Mouse (Mus musculus): Measurements from ENCODE around the gene Lrmp. TPM values are rescaled to one million over a fixed set of nuclear protein-coding genes. Genes with fewer than 3 reads are reported as not detected.

Gene Lrmp
- total RNA-seq (2023) = 108 TPM

GRCm38 (mm10) chr6:145115476-145116097, at the start of gene Lrmp:
TSS of gene Lrmp (plus strand) at chr6:145115653.

GRCm38 (mm10) chr6:145075548-145076224, 39.8 kb upstream of the Lrmp start, which contains the start of gene Bcat1:
TSS of gene Bcat1 (minus strand) at chr6:145076184.

GRCm38 (mm10) chr6:145210816-145211338, 95.4 kb downstream of the Lrmp start, which contains the start of the genes Casc1 and Etfrf1:
TSS of gene Casc1 (minus strand) at chr6:145211005.
TSS of gene Etfrf1 (plus strand) at chr6:145211134.

Other genes starting within 250 kb of the Lrmp start
- 1.0 TPM for gene Bcat1, start 39.5 kb upstream of the Lrmp start, total RNA-seq (2023)
- 3.7 TPM for gene Casc1, start 95.4 kb downstream of the Lrmp start, total RNA-seq (2023)
- 14.2 TPM for gene Etfrf1, start 95.5 kb downstream of the Lrmp start, total RNA-seq (2023)
- gene Kras, start 134.6 kb downstream of the Lrmp start, total RNA-seq (2023) = 109 TPM

Data from CD8-positive naive resting alpha-beta T cell, adult 57 days (primary cell).